Mouse (Mus musculus) T-helper 2 cell (primary cell): ENCODE measurements around the gene Top2a.

Experiments
- in situ Hi-C: fragments of 300-600 bp; cut with MboI, MseI; formaldehyde crosslinking; loops from one replicate; pipeline ENCODE4 v1.15.1; 2025; ENCODE audit warnings: high pct_unique_total_duplicates

Gene Top2a

DNA sequence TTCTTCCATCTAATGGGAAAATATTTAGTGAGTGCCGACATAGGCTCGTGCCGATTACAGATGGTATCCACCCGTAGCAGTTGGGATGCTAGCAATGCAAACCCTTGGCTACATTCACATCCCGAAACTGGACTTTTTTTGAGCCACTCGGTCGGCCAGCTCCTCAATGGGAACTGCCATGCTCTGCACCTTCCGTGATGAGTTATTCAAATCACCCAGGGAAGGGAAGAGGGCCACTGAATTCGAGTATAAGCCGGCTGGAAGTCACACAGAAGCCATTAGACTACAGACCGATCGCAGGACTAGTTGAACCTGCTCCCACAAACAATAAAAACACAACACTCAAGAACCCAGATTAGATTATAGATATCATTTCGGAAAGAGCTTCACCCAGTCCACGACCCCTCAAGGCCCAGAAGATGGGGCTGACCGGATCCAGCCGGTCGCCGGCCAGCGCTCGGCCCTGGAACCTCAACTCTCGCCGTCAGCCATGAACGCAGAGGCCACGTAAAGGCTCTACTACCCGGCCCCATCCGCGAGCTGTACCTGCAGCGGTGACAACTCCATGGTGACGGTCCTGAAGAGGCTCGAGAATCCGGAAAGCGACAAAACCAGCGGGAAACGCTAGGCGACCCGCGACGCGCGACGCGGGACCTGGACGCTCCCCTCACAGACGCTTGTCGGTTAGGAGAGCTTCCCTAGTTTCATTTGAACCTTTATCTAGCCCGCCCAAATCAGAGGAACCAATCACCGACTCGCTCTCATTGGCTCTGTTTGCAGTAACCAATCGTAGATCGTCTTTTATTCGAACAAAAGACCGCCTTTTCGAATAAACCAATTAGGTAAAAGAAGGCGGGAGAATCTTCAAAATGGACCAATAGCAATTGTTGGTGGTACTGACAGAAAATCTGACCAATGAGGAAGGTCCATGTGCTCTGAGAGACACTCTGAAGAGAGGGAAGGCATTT is at the start of gene Top2a:
Gene Top2a (minus strand): TSS at position 690 of the 968 bp plus-strand sequence.
- in situ Hi-C loops, result loop anchor here (25.0 kb wide), 2 partner anchors 861 to 1864 kb away; partner anchors contain the start of gene Fbxl20

DNA sequence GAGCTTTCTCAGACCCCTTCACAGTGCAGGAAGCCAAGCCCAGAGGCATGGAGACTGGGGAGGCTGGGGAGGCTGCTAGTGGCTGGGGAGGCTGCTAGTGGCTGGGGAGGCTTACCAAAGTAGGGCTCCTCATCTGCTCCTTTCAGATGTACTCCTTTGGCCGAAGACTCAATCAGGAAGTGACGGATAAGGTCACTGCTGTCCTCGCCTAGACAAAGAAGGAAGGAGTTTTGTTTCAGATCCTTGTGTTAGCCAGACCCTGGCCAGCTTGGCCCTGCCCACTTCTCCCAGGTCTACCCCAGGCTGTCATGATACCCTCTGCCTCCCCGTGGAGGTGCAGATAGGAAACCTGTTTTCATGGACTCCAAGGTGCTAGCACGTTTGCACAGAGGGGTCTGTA is 49.8 kb upstream of the Top2a start:
- in situ Hi-C loops, result loop anchor here (25.0 kb wide), 1 partner anchor 589 kb away; the partner anchor contains the start of genes Gm11555, Gm11563 and Krtap4-6

DNA sequence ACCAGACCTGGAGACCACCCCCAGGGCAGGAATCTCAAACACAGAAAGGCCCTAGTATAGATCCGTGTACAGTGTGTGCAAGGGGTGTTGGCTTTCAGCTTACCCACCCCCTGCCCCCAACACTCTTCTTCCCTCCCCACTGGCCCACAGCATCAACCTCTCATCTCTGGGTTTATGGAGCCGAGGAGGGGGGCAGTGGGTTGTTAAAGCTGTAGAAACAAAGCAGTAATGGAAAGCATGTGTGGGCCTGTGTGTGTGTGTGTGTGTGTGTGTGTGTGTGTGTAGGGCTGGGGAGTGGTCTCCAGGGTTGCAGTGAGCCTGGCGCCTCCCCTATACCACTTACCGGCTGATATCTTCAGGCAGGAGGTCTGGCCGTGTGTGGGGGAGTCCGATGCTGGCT is 47.9 kb upstream of the Top2a start:
- in situ Hi-C loops, result loop anchor here (25.0 kb wide), 1 partner anchor 590 kb away; the partner anchor contains the start of genes Gm11555, Gm11563 and Krtap4-6

DNA sequence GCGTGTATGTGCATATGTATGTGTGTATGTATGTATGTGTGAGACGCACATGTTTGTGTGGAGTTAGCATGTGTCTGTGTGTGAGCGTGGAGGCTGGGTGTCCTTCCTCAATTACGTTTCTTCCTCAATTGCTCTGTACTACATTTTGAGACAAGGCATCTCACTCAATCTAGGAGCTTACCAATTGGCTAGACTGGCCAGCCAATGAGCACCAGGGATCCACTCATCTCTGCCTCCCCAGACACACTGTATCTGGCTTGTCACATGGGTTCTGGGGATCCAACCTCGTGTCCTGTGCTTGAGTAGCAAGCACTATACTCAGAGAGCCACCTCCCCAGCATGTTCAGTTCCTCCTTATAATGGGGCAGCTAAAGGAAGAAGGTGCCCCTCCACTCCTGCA is 44.5 kb upstream of the Top2a start:
- in situ Hi-C loops, result loop anchor here (25.0 kb wide), 1 partner anchor 594 kb away; the partner anchor contains the start of genes Gm11555, Gm11563 and Krtap4-6

DNA sequence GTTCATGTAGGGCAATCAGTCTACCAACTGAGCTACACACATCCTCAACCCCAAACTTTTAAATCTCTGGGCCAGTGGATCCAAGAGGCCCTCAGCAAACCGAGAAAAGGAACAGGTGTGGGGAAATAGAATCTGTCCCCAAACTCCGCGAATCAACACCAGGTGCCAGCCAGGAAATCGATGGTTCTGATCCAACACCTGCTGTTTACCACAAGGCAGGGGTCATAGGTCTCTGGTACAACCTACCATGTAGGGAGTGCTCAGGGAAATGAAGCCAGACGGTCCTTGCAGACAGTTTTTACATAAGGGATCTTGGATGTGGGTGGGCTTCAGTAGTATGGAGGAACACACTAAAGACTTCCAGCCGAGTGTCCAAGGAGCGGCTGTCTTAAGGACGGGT is 43.6 kb upstream of the Top2a start:
- in situ Hi-C loops, result loop anchor here (25.0 kb wide), 1 partner anchor 595 kb away; the partner anchor contains the start of genes Gm11555, Gm11563 and Krtap4-6

DNA sequence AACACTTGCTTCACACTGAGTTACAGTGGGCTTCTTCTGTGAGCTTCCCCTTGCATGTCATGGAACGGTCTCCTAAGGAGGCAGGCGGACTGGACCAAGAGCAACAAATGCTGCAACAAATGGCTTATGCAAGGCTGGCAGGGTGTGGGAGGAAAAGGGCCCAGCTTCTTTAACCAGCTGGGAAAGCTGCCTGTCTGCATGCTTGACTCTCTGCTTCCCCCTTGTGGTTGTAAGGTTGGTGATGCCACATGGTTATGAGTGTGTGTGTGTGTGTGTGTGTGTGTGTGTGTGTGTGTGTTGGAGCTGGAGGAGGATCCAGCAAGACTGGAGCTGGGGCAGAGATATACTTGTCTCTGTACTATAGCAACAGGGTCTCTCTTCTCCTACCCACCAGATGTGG is 42.0 kb upstream of the Top2a start:
- in situ Hi-C loops, result loop anchor here (25.0 kb wide), 1 partner anchor 596 kb away; the partner anchor contains the start of genes Gm11555, Gm11563 and Krtap4-6

DNA sequence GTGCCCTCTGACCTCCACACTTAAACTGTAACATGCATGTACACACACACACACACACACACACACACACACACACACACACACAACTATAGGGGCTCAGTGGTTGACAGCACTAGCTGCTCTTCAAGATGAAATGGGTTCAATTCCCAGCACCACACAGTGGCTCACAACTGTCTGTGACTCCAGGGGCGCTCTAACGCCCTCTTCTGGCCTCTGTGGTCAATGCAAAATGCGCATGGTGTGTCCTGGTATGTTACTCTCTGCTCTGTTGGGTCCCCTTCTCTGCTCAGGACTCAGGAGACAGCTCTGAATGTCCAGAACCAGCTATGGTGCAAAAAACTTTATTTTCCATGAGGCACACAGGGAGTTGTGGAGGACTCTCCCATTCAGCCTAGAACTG is 41.4 kb upstream of the Top2a start:
- in situ Hi-C loops, result loop anchor here (25.0 kb wide), 1 partner anchor 597 kb away; the partner anchor contains the start of genes Gm11555, Gm11563 and Krtap4-6

DNA sequence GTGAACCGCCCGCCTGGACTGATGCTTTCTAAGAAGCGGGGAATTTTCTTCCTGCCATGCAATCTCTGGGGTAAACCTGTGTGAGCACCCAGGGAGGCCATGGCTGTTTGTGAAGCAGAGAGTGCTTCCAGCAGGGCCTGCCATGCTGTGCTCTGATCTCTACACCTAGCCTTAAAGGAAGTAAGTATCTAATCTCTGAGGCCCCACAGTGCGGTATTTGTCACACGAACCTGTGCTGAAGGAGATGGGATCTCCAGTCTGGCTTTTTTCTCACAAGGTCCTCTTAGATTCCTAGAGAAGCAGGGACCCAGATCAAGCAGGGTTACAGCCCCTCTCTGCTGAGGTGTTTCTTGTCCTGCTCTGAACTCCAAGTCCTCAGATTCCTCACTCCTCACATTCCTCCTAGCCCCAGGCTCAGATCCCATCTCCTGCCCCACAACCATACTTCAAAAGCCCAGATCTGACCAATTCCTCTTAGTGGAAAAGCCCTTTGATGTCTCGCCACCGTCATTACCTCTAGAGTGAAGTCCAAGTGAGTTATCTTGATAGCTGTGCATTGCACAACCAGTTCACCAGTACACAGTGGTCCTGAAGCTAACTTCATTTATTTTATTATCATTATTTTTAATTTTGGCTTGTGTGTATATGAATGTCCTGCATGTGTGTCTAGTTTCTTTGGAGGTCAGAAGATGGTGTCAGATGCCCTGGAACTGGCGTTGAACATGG is 39.6 kb upstream of the Top2a start:
- in situ Hi-C loops, result loop anchor here (25.0 kb wide), 1 partner anchor 599 kb away; the partner anchor contains the start of genes Gm11555, Gm11563 and Krtap4-6

DNA sequence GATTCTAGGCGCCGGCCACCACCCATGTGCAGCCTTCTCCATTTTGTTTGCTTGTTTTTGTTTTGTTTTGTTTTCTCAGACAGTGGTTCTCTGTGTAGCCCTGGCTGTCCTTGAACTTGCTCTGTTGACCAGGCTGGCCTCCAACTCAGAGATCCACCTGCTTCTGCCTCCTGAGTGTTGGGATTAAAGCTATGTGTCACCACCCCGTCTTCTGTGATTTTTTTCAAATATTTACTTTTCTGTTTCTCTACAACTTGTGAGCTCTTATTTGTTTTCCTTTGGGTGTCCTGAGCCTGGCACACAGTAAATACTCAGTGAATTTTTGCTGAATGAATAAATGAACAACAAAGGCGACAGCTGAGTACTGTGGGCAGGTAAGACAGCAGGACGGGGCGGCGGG is 38.7 kb upstream of the Top2a start:
- in situ Hi-C loops, result loop anchor here (25.0 kb wide), 1 partner anchor 600 kb away; the partner anchor contains the start of genes Gm11555, Gm11563 and Krtap4-6

DNA sequence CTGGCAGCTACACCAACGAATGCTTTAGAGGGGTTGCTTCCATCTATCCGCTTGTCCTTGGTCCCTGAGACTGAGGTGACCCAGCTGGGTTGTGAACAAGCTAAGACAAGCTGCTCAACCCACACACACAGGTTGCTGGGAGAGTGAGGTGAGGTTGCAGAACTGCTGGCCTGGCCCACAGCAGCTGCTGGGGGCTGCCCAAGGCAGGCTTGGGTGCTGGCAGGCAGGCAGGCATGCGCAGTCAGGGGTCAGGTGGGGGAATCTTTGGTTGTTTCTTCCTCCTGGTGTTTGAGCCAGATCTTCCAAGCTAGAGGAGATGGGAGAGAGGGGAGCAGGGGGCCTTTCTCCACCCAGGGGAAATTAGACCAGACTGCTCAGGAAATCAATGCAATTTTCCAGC is 36.4 kb upstream of the Top2a start:
- in situ Hi-C loops, result loop anchor here (25.0 kb wide), 1 partner anchor 602 kb away; the partner anchor contains the start of genes Gm11555, Gm11563 and Krtap4-6

DNA sequence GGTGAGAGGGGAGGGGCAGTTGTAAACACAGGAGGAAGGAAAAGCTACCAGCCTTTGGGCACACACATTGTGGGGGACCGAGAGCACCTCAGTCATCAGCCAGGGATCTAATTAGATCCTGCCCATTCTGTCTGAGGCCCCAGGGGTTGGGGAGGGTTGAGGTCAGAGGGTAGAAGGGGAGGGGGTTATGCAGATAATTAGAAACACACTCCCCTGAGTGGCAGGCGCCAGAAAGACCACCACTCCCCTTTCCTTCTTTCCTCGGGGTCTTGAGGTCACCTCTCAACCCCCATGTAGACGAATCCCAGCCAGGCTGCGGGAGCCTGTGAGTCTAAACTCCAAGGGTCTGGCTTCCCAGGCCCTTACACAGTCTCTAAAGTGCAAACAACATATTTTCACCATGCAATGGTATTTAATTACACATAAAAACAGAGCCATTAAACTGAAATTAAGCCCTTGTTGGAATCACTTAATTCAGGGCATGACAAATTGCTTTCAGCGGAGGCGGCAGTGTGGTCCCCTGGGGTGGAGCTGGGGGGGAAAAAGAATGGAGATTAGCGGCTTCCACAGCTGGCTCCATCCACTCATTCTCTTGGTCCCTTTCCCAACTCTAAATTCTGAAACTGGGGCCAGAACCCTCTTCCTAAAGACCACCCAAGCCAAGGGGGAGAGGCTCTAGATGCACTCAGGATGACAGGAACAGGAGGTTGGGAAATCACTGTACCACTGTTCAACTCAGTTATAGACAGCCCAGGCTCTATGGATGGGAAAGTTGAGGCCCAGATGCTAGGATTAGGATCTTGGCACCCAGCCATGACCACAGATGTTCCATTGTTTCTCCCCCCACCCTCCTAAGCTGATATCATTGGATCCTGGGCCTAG is 31.8 kb upstream of the Top2a start:
- in situ Hi-C loops, result loop anchor here (25.0 kb wide), 1 partner anchor 606 kb away; the partner anchor contains the start of genes Gm11555, Gm11563 and Krtap4-6

DNA sequence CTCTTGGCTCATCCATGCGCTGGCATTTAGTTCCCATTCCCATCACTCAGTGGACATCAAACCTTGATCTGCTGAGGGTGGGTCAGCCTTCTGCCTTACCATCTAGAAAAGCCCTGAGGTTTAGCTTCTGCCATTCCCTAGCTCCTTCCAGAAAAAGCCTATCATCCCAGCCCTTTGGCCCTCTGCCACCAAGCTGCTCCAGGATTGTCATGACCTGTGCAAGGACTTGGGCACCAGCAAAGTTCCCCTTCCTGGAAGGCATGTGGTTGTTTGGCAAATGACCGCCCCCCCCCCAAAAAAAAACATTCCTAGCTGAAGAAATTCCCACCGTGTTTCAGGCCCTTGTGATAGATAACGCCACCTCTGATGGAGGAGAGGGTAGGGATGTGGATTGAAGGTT is 31.2 kb upstream of the Top2a start:
- in situ Hi-C loops, result loop anchor here (25.0 kb wide), 1 partner anchor 607 kb away; the partner anchor contains the start of genes Gm11555, Gm11563 and Krtap4-6

DNA sequence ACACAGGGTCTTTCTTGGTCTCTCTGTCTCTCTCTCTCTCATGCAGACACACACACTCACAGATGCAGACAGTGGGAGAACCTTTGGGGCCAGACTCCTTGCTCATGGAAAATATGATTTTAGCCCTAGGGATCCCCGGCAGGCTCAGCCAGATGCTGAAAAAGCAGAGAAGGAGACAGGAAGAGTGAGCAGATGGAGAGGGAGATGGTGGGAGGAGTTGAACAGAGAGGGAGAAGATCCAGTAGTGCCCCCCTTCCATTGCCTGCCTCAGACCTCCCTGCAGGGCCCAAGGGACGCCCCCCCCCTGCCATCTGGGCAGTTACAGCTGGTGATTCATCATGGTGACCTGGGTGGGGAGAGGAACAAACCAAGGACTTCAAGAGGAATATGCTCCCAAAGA is 23.7 kb upstream of the Top2a start:
- in situ Hi-C loops, result no loop called here

DNA sequence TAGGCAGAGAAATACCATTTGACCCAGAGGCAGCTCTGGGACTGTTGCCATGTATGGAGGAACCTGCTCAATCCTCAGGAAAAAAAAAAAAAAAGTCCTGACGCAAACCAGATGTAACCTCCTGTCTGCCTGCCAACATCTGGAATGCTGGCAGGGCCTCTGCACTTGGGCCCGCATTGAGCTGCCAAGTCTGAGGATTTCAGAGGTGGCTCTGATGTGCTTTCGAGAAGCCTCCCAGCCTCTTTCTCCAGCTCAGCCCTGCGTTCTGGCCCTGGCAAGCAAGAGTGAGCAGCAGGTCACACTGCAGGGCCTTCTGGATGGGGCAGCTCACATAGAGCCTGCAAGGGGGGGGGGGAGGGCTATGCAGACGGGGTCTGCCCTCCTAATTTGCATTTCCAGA is 23.1 kb upstream of the Top2a start:
- in situ Hi-C loops, result no loop called here

DNA sequence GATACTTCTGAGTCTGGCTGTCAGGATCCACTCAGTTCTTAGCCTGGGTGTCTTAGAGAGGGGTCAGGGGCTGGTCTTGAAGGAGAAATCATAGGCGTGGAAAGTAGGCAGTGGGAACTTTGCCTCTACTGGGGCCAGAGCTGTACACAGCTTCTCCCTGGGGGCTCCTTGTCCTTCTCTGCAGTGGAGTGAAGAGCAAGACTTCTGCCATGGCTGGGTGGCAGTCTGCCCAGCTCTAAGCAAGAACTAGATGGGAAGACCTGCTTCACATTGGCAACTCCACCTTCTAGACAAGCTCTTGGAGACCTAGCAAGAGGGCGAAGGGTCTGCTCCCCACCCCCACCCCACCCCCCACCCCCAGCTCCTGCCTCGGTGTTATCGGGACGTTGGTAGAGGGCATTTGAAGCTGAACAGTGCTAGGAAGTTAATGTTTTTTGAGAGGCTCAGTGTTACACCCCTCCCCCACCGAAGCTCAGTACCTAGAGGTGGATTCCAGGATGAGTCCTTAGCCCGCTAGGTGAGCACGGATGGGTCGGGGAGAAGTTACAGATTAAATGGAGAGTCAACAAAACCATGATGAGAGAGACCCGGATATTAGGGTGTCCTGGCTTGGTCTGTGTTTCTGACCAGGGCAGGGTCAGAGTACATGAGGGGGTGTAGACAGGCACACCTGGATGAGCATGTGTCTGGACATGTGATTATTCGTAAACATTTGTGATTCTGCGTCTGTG is 21.3 kb upstream of the Top2a start:
- in situ Hi-C loops, result no loop called here

DNA sequence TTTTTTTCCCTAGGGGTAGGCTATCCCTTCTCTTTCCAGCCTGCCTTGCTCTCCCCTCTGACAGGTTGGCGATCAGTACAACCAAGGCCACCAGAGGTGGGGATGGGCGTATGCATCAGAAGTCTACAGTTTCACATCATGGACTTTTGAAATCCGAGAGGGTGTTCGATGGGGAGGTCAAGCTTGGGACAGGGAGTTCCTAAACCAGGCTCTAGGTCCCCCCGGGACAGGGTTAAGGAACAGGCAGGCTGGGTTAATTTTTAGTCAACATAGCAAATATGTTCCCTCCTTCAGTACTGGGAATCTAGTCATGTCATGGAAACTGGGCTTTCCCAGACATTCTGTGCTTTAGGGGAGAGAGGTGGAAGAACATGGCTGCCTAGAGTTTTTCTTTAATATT is 20.3 kb upstream of the Top2a start:
- in situ Hi-C loops, result loop anchor here (5.0 kb wide), 1 partner anchor 78 kb away; no protein-coding TSS in a partner anchor

DNA sequence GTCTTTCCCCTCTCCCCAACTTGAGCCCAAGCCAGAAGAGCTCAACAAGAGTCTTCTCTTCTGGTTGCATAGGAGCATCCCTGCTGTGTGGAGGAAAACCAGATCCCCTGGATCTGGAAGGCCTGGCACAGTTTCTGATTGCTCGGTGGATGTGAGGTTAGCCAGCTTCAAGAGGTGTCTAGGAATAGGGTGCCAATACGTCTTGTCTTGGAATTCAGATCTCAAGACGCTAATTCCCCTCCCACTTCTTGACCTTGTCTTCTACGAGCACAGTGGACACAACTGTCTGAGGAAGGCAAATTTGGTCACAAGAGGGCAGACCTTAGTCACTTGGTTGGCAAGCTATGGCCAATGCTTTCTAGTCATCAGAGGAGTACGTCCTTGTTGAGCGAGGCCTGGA is 19.6 kb upstream of the Top2a start:
- in situ Hi-C loops, result loop anchor here (5.0 kb wide), 1 partner anchor 79 kb away; no protein-coding TSS in a partner anchor

DNA sequence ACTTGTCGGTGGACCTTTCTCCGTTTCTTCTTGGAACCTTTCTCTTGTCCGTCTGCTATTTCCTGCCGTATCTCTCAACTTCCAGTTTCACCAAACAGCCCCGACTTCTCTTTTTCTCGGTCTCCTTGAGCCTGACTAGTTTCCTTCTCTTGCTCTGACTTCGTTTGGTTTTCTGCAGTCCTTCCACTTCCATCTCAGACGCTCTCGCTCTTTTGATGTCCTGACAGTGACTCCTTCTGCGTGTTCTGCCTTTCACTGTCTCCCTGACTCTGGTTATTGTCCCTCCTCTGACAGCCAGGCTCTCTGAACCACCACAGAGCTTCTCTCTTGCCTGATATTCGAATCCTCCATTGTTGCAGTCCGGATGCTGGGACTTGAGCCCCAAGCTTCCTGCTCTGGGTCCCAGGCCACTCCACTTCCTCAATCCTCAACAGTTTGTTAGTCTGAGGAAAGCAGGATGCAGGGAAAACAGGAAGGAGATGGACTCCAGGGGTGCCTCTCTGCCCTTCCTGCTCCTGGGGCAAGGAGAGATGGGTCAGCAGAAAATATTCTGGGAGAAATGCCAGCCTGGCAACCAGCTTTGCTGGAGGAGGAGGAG is 18.9 kb upstream of the Top2a start:
- in situ Hi-C loops, result loop anchor here (5.0 kb wide), 1 partner anchor 79 kb away; no protein-coding TSS in a partner anchor
